Mouse (Mus musculus) liver, postnatal 0 days (tissue): ENCODE measurements around the gene Cox4i1.

Experiments
- CTCF ChIP-seq: sonication (generic); IDR thresholded peaks from 2 replicates; pipeline ENCODE4 v1.5.1; 2016; ENCODE audit warnings: antibody characterized with exemption, low read depth
- EP300 ChIP-seq: IDR thresholded peaks from 2 replicates; pipeline ENCODE4 v1.6.1; 2016; ENCODE audit warnings: antibody characterized with exemption, low read depth, mild to moderate bottlenecking

DNA sequence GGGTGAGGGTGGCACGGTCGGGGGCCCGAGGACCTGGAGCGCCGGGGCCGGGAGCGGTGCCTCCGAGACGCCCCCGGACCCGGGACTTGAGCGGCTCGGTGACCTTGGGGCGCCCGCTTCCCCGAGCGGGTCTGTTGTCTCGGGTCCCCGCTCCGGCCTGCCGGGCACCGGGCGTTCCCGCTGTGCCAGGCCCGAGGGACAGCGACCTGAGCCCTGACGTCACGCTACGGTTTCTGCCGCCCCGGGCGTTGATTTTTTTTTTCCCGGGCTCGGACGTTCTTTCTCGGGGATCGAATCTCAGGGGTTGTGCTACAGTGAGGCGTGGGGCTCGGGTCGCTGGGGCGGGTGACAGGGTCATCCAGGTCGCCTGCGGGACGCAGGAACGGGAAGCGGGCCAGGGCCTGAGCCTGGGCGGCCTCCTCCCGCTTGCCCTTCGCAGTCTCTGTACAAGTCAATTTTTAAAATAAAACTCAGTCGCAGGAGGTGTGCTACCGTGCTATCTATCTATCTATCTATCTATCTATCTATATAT lies 418 bp downstream of the Cox4i1 start, which contains the start of gene Emc8:
- TF ChIP-seq CTCF: no peak
- TF ChIP-seq EP300: no peak
